Mouse (Mus musculus): ENCODE measurements around the gene Hmga2. TPM values are rescaled to one million over a fixed set of nuclear protein-coding genes. Genes with fewer than 3 reads are reported as not detected.
A peak's percentile ranks its signal among the peaks of the same experiment; 100 is the strongest.
"Not testable (repeated sequence)": the region's sequence is repeated elsewhere in the genome, so short reads cannot be mapped to it uniquely, and the experiment has no call there.

Hmga2 gene
- polyA plus RNA-seq, 1 experiment from 2014 or later = 12.4 TPM

- H3K36me3 ChIP-seq = no peaks in the 10 kb centered on the region
- H3K4me1 ChIP-seq = peaks cover 62% of the 10 kb centered on the region
- no peak overlapping the region for H3K4me3 ChIP-seq
- H3K9me3 ChIP-seq = no peaks in the 10 kb centered on the region
- H3K4me2 ChIP-seq (replicated peaks) = no peak overlapping the region
- 42% methylated on average over 8 of the region's 8 CpGs for WGBS
- H3K27ac ChIP-seq (replicated peaks) = 0 out of 2 replicates have a peak overlapping the region, but pooled peaks have one; percentile 10
- no peak overlapping the region for H3K9ac ChIP-seq (replicated peaks)
- H3K27me3 ChIP-seq = peaks cover 18% of the 10 kb centered on the region
- ATAC-seq (ENCODE audit: low FRiP score, low read depth) = no peak
Measured at GRCm38 (mm10) chr10:120388400-120388871, 87.8 kb downstream of the Hmga2 start.

- Histone ChIP-seq H3K9ac (replicated peaks) (no peak overlapping the region), H3K4me3 (no peak overlapping the region), H3K27ac (replicated peaks) (no peak overlapping the region), H3K36me3 (no peaks in the 10 kb centered on the region), H3K4me1 (peaks cover 52% of the 10 kb centered on the region), H3K27me3 (peaks cover 15% of the 10 kb centered on the region), H3K9me3 (no peaks in the 10 kb centered on the region), H3K4me2 (replicated peaks) (no peak overlapping the region)
- no peak for ATAC-seq (ENCODE audit: low FRiP score, low read depth)
- WGBS = 83% methylated on average over 8 of the region's 8 CpGs
Measured at GRCm38 (mm10) chr10:120387105-120387504, 89.2 kb downstream of the Hmga2 start.

- no peak for ATAC-seq (ENCODE audit: low FRiP score, low read depth)
- H3K4me2 ChIP-seq (replicated peaks) = no peak overlapping the region
- peaks cover 38% of the 10 kb centered on the region for H3K4me1 ChIP-seq
- no peak overlapping the region for H3K9ac ChIP-seq (replicated peaks)
- WGBS = 72% methylated on average over 10 of the region's 10 CpGs
- no peak overlapping the region for H3K4me3 ChIP-seq
- H3K27me3 ChIP-seq = peaks cover 5% of the 10 kb centered on the region; the same call in 1 of the 2 replicates
- no peaks in the 10 kb centered on the region for H3K36me3 ChIP-seq
- no peak overlapping the region for H3K27ac ChIP-seq (replicated peaks)
- H3K9me3 ChIP-seq = no peaks in the 10 kb centered on the region
Measured at GRCm38 (mm10) chr10:120384797-120385600, 91.3 kb downstream of the Hmga2 start.

GRCm38 (mm10) chr10:120384040-120384439, 92.2 kb downstream of the Hmga2 start:
- Histone ChIP-seq H3K9ac (replicated peaks) (no peak overlapping the region), H3K36me3 (no peaks in the 10 kb centered on the region), H3K9me3 (no peaks in the 10 kb centered on the region), H3K27me3 (no peaks in the 10 kb centered on the region), H3K4me1 (peaks cover 38% of the 10 kb centered on the region), H3K4me2 (replicated peaks) (no peak overlapping the region), H3K4me3 (no peak overlapping the region), H3K27ac (replicated peaks) (no peak overlapping the region)
- WGBS = 84% methylated on average over 7 of the region's 7 CpGs
- no peak for ATAC-seq (ENCODE audit: low FRiP score, low read depth)

- Histone ChIP-seq H3K27ac (replicated peaks) (no peak overlapping the region), H3K9me3 (no peaks in the 10 kb centered on the region), H3K4me3 (no peak overlapping the region), H3K36me3 (no peaks in the 10 kb centered on the region), H3K9ac (replicated peaks) (no peak overlapping the region), H3K27me3 (no peaks in the 10 kb centered on the region), H3K4me1 (peaks cover 38% of the 10 kb centered on the region), H3K4me2 (replicated peaks) (peak overlapping the region; percentile 28; the same call in 1 of the 2 replicates)
- 85% methylated on average over 3 of the region's 3 CpGs for whole genome bisulfite sequencing
- no peak for ATAC-seq (ENCODE audit: low FRiP score, low read depth)
Measured at GRCm38 (mm10) chr10:120377795-120378194, 98.5 kb downstream of the Hmga2 start.

GRCm38 (mm10) chr10:120377327-120377752, 98.9 kb downstream of the Hmga2 start:
- no peaks in the 10 kb centered on the region for H3K36me3 ChIP-seq
- no peak overlapping the region for H3K4me3 ChIP-seq
- ATAC-seq (ENCODE audit: low FRiP score, low read depth) = peak; percentile 89

GRCm38 (mm10) chr10:120375438-120375837, 100.8 kb downstream of the Hmga2 start:
- H3K4me1 ChIP-seq = peaks cover 38% of the 10 kb centered on the region
- no peak overlapping the region for H3K4me2 ChIP-seq (replicated peaks)
- H3K4me3 ChIP-seq = no peak overlapping the region
- WGBS = 87% methylated on average over 14 of the region's 14 CpGs
- no peak for ATAC-seq (ENCODE audit: low FRiP score, low read depth)
- H3K27me3 ChIP-seq = no peaks in the 10 kb centered on the region
- H3K9me3 ChIP-seq = no peaks in the 10 kb centered on the region
- no peak overlapping the region for H3K27ac ChIP-seq (replicated peaks)
- no peaks in the 10 kb centered on the region for H3K36me3 ChIP-seq
- no peak overlapping the region for H3K9ac ChIP-seq (replicated peaks)

More at GRCm38 (mm10) chr10:120377327-120377752, 98.9 kb downstream of the Hmga2 start:
- Histone ChIP-seq H3K27me3 (no peaks in the 10 kb centered on the region), H3K9me3 (no peaks in the 10 kb centered on the region), H3K4me1 (peaks cover 38% of the 10 kb centered on the region), H3K27ac (replicated peaks) (no peak overlapping the region), H3K9ac (replicated peaks) (no peak overlapping the region), H3K4me2 (replicated peaks) (peak overlapping the region; percentile 28)
- 27% methylated on average over 19 of the region's 19 CpGs for WGBS

GRCm38 (mm10) chr10:120371215-120371614, 105.1 kb downstream of the Hmga2 start:
- Histone ChIP-seq H3K36me3 (no peaks in the 10 kb centered on the region), H3K4me1 (peaks cover 12% of the 10 kb centered on the region; the same call in 1 of the 2 replicates)
- 87% methylated on average over 10 of the region's 10 CpGs for WGBS

GRCm38 (mm10) chr10:120369187-120369805, 107.0 kb downstream of the Hmga2 start:
- no peaks in the 10 kb centered on the region for H3K36me3 ChIP-seq
- H3K9me3 ChIP-seq = no peaks in the 10 kb centered on the region
- H3K27me3 ChIP-seq = no peaks in the 10 kb centered on the region
- WGBS = 80% methylated on average over 21 of the region's 21 CpGs
- H3K4me3 ChIP-seq = no peak overlapping the region
- no peak overlapping the region for H3K9ac ChIP-seq (replicated peaks)
- no peak for ATAC-seq (ENCODE audit: low FRiP score, low read depth)
- H3K4me2 ChIP-seq (replicated peaks) = no peak overlapping the region
- H3K27ac ChIP-seq (replicated peaks) = no peak overlapping the region
- peaks cover 8% of the 10 kb centered on the region for H3K4me1 ChIP-seq

More at GRCm38 (mm10) chr10:120371215-120371614, 105.1 kb downstream of the Hmga2 start:
- Histone ChIP-seq H3K4me2 (replicated peaks) (no peak overlapping the region), H3K4me3 (no peak overlapping the region), H3K9ac (replicated peaks) (no peak overlapping the region), H3K9me3 (no peaks in the 10 kb centered on the region), H3K27me3 (no peaks in the 10 kb centered on the region), H3K27ac (replicated peaks) (no peak overlapping the region)
- ATAC-seq (ENCODE audit: low FRiP score, low read depth) = no peak

- H3K36me3 ChIP-seq; H3K27me3 ChIP-seq; H3K9ac ChIP-seq (replicated peaks); H3K4me3 ChIP-seq; H3K4me1 ChIP-seq; H3K9me3 ChIP-seq; H3K27ac ChIP-seq (replicated peaks); ATAC-seq (ENCODE audit: low FRiP score, low read depth); H3K4me2 ChIP-seq (replicated peaks): not testable (repeated sequence)
- 90% methylated on average over 3 of the region's 3 CpGs for WGBS
Measured at GRCm38 (mm10) chr10:120366173-120366592, 110.1 kb downstream of the Hmga2 start.

GRCm38 (mm10) chr10:120365380-120366172, 110.7 kb downstream of the Hmga2 start:
- Histone ChIP-seq H3K9ac (replicated peaks) (no peak overlapping the region), H3K36me3 (no peaks in the 10 kb centered on the region), H3K4me2 (replicated peaks) (0 out of 2 replicates have a peak overlapping the region, but pooled peaks have one; percentile 19), H3K27me3 (no peaks in the 10 kb centered on the region), H3K27ac (replicated peaks) (no peak overlapping the region), H3K9me3 (no peaks in the 10 kb centered on the region), H3K4me1 (peaks cover 8% of the 10 kb centered on the region), H3K4me3 (no peak overlapping the region)
- peak; percentile 44; the same call in 1 of the 2 replicates for ATAC-seq (ENCODE audit: low FRiP score, low read depth)
- WGBS = 43% methylated on average over 24 of the region's 24 CpGs
